Mouse (Mus musculus) lung, postnatal 0 days (tissue): ENCODE measurements around the gene Cyp4f40.
"Not testable (repeated sequence)": the region's sequence is repeated elsewhere in the genome, so short reads cannot be mapped to it uniquely, and the experiment has no call there.

Source experiments
- CTCF ChIP-seq: IDR thresholded peaks from 2 replicates; pipeline ENCODE4 v1.5.1; 2016; ENCODE audit warnings: antibody characterized with exemption, mild to moderate bottlenecking
- EP300 ChIP-seq: IDR thresholded peaks from 2 replicates; pipeline ENCODE4 v1.6.1; 2016; ENCODE audit warnings: antibody characterized with exemption, mild to moderate bottlenecking, control low read depth

DNA sequence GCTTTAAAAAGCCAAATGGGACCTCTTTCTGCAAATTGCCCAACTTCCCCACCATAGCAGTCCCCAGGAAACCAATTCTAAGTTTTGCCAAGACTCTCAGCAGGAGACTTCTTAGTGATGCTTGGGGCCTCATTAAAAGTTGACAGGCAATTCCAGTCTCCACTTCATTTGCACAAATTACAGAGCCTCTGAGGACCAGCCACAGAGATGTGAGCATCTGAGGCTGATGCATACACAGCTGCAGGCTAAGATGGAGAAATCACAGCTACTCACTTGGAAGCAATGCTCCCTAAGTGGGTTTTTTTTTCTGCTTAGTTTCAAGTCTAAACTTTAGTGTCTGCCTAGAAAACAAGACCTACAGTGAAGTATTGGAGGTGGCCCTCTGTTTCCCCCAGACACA is 51.8 kb downstream of the Cyp4f40 start:
- not testable (repeated sequence) for TF ChIP-seq EP300, CTCF
